Mouse (Mus musculus) intestine, postnatal 0 days (tissue): Measurements from ENCODE around the gene Medag. TPM values are rescaled to one million over a fixed set of nuclear protein-coding genes. Genes with fewer than 3 reads are reported as not detected.

Source experiments
- ATAC-seq: fragments of 200-750 bp; cut with Nextera tagmentation; 2 replicates; pipeline ENCODE4 v1.8.0; 2017; ENCODE audit warnings: mild to moderate bottlenecking, moderate TSS enrichment, moderate library complexity
- H3K27ac ChIP-seq: fragments of 300-500 bp; sonication (generic); 2 replicates; pipeline ENCODE4 v1.5.1; 2014; ENCODE audit warnings: mild to moderate bottlenecking, low read depth, low read length, moderate library complexity
- H3K27me3 ChIP-seq: fragments of 300-500 bp; sonication (generic); replicated peaks from 2 replicates; pipeline ENCODE4 v1.6.1; 2014; ENCODE audit warnings: low read length, mixed read lengths; ENCODE audit not compliant: control insufficient read depth, insufficient read depth
- H3K36me3 ChIP-seq: fragments of 300-500 bp; sonication (generic); 2 replicates; pipeline ENCODE4 v1.6.1; 2014; ENCODE audit warnings: mild to moderate bottlenecking, moderate library complexity; ENCODE audit not compliant: control insufficient read depth, insufficient read depth
- H3K4me1 ChIP-seq: fragments of 300-500 bp; sonication (generic); replicated peaks from 2 replicates; pipeline ENCODE4 v1.6.1; 2014; ENCODE audit warnings: antibody characterized with exemption, low read length, mixed read lengths; ENCODE audit not compliant: control insufficient read depth, insufficient read depth
- H3K4me2 ChIP-seq: fragments of 300-500 bp; sonication (generic); replicated peaks from 2 replicates; pipeline ENCODE4 v1.6.1; 2014; ENCODE audit warnings: low read depth, mild to moderate bottlenecking, moderate library complexity
- H3K4me3 ChIP-seq: fragments of 300-500 bp; sonication (generic); 2 replicates; pipeline ENCODE4 v1.5.1; 2014; ENCODE audit warnings: low read depth, low read length
- H3K9ac ChIP-seq: fragments of 300-500 bp; sonication (generic); 2 replicates; pipeline ENCODE4 v1.6.1; 2014; ENCODE audit warnings: mild to moderate bottlenecking, low read depth, low read length
- H3K9me3 ChIP-seq: fragments of 300-500 bp; sonication (generic); 2 replicates; pipeline ENCODE4 v1.6.1; 2016; ENCODE audit warnings: mixed run types; ENCODE audit not compliant: control insufficient read depth
- CTCF ChIP-seq: sonication (generic); IDR thresholded peaks from 2 replicates; pipeline ENCODE4 v1.5.1; 2016; ENCODE audit warnings: low read depth, mild to moderate bottlenecking, control low read depth, antibody characterized with exemption, moderate library complexity
- WGBS: fragments of 180-500 bp; shearing (Covaris S2); extraction: QIAGEN DNeasy Blood & Tissue Kit; methylation state at CpG from one replicate; pipeline ENCODE4 v1.1.7; 2014; 5-methylcytosine and 5-hydroxymethylcytosine counted together
- polyA plus RNA-seq: library from polyadenylated mRNA; unstranded; fragments of >200 nt; fragmentation: Nextera tagmentation; extraction: Ambion mirVana; gene quantifications from 2 replicates; pipeline ENCODE4 v1.2.1, GENCODE M21; 2015

Gene Medag
- polyA plus RNA-seq, 1 experiment from 2014 or later = 1.6 TPM

- Histone ChIP-seq H3K9me3 (no peaks in the 10 kb centered on the region), H3K36me3 (no peaks in the 10 kb centered on the region), H3K27ac (no peak overlapping the region; the same call in 1 of the 2 replicates), H3K4me2 (no peak overlapping the region), H3K27me3 (no peaks in the 10 kb centered on the region), H3K4me1 (no peaks in the 10 kb centered on the region), H3K4me3 (no peak overlapping the region), H3K9ac (no peak overlapping the region)
- TF ChIP-seq CTCF = no peak
- 48% methylated on average over 12 of the region's 12 CpGs for WGBS
- no peak for ATAC-seq
Observed at GRCm38 (mm10) chr5:149368575-149369312, 42.8 kb upstream of the Medag start.

- H3K4me1 ChIP-seq = no peaks in the 10 kb centered on the region
- no peaks in the 10 kb centered on the region for H3K36me3 ChIP-seq
- ATAC-seq = no peak
- WGBS = 69% methylated on average over 21 of the region's 21 CpGs
- H3K4me2 ChIP-seq = no peak overlapping the region
- H3K27me3 ChIP-seq = no peaks in the 10 kb centered on the region
- 0 out of 2 replicates have a peak, but pooled peaks have one; percentile 6 for TF ChIP-seq CTCF
- no peak overlapping the region; the same call in 1 of the 2 replicates for H3K27ac ChIP-seq
- no peak overlapping the region for H3K9ac ChIP-seq
- H3K9me3 ChIP-seq = no peaks in the 10 kb centered on the region
- H3K4me3 ChIP-seq = no peak overlapping the region
Observed at GRCm38 (mm10) chr5:149369373-149370035, 42.0 kb upstream of the Medag start.

DNA sequence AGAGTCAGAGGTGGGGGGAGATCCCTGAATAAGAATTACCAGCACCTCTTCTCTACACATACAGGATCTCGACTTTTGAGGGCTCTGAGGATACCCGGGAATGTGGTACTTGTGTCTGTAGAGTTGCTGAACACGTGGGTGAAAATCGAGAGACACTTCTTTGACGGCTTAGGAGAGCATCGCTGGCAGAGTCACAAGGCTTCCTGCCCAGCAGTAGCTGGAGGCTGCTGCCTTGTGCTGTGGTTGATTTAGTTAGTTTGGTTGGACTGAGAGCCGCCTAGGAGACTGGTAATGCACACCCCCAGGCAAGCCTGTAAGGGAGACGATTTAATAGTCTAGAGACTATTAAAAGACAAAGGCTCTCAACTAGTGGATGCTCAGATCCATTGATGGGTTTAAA is 39.5 kb upstream of the Medag start:
- Histone ChIP-seq H3K36me3 (no peaks in the 10 kb centered on the region), H3K9ac (no peak overlapping the region), H3K9me3 (no peaks in the 10 kb centered on the region), H3K4me3 (no peak overlapping the region), H3K27ac (no peak overlapping the region), H3K4me1 (no peaks in the 10 kb centered on the region), H3K27me3 (no peaks in the 10 kb centered on the region), H3K4me2 (no peak overlapping the region)
- ATAC-seq = no peak
- TF ChIP-seq CTCF = no peak
- WGBS = 80% methylated on average over 8 of the region's 8 CpGs

- TF ChIP-seq CTCF = no peak
- H3K9me3 ChIP-seq = no peaks in the 10 kb centered on the region
- no peak overlapping the region for H3K4me3 ChIP-seq
- no peaks in the 10 kb centered on the region for H3K27me3 ChIP-seq
- WGBS = 26% methylated on average over 9 of the region's 9 CpGs
- no peak overlapping the region for H3K4me2 ChIP-seq
- no peak overlapping the region for H3K9ac ChIP-seq
- no peaks in the 10 kb centered on the region for H3K36me3 ChIP-seq
- ATAC-seq = no peak
- H3K27ac ChIP-seq = no peak overlapping the region
- no peaks in the 10 kb centered on the region for H3K4me1 ChIP-seq
Observed at GRCm38 (mm10) chr5:149373224-149373623, 38.3 kb upstream of the Medag start.

DNA sequence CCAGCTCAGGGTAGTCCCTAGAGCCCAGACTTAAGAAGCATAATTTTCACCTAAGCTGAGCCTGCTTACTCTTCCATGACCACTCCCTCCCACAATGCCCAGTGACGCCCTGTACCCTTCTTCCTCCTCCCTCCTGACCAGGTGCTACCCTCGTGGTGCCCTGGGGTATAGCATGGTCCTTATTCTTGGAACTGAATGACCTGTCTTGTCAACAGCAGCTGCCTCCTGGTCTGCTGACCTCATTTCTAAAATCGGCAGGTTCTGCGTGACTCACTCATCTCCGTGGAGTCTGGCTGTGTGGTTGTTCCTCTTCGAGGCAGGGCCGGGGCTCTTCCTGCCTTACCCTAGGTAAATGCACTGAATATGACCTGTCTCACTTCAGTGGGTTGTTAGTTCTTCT is 37.5 kb upstream of the Medag start:
- no peaks in the 10 kb centered on the region for H3K36me3 ChIP-seq
- no peak overlapping the region for H3K27ac ChIP-seq
- TF ChIP-seq CTCF = 0 out of 2 replicates have a peak, but pooled peaks have one; percentile 5
- no peak overlapping the region for H3K4me3 ChIP-seq
- H3K27me3 ChIP-seq = no peaks in the 10 kb centered on the region
- no peak for ATAC-seq
- no peak overlapping the region for H3K9ac ChIP-seq
- 60% methylated on average over 7 of the region's 7 CpGs for WGBS
- H3K9me3 ChIP-seq = no peaks in the 10 kb centered on the region
- H3K4me2 ChIP-seq = no peak overlapping the region
- H3K4me1 ChIP-seq = no peaks in the 10 kb centered on the region

DNA sequence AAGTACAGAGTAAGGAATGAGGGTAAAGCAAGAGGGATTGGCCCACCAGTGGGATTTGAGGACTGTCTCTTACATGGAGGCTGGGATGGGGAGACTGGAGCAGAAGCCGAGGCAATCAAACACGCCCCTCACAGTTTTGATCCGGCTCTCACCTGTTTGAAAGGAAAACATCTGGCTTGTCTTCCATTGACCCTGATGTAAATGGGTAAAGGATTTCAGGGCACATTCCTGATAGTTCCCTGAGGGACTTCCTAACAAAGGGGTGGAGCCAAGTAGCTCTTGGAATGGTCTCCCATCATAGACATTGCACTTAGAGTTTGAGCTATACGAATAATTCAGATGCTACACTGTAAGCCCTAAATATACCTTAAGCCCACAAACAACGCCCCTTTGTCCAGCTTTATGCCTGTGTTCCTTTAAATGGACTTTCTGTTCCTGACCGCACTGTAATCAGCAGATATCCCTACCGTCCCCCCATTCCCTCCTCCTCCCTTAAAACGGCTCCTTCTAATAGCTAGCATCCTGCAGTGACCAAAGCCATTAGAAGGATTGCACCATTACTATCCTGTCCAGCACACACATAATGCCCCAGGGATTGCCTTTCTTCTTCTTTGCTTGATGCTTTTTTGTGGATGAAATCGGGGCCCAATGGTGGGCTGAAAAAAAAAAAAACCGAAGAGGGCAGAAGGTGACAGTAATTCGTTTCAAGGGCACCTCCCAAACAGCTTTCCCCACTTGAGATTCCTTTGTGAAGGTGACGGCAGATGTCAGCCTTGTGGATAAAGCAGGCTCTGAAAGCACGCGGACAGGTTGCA is 36.3 kb upstream of the Medag start:
- no peak overlapping the region for H3K27ac ChIP-seq
- H3K4me2 ChIP-seq = peak overlapping the region; percentile 44
- H3K9ac ChIP-seq = no peak overlapping the region
- no peak for TF ChIP-seq CTCF
- H3K9me3 ChIP-seq = no peaks in the 10 kb centered on the region
- H3K27me3 ChIP-seq = no peaks in the 10 kb centered on the region
- no peaks in the 10 kb centered on the region for H3K36me3 ChIP-seq
- WGBS = 46% methylated on average over 14 of the region's 14 CpGs
- no peaks in the 10 kb centered on the region for H3K4me1 ChIP-seq
- ATAC-seq = no peak; the same call in 1 of the 2 replicates
- no peak overlapping the region for H3K4me3 ChIP-seq
